Mouse (Mus musculus): ENCODE data around the gene Nsl1. TPM values are rescaled to one million over a fixed set of nuclear protein-coding genes. Genes with fewer than 3 reads are reported as not detected.
A peak's percentile ranks its signal among the peaks of the same experiment; 100 is the strongest.

The Nsl1 gene
- total RNA-seq, 2 experiments from 2014 or later, result 0.64 to 1.4 TPM

- intact Hi-C loops (cut with DNase I), result no loop called here
- DNase-seq (ENCODE audit: extremely low spot score in 1 of 2, low spot score in 2 of 2), result peak in 1 of 2 experiments; percentile 29
Measured at GRCm38 (mm10) chr1:191115514-191116238, 52.9 kb downstream of the Nsl1 start.

GRCm38 (mm10) chr1:191122744-191123143 is 59.9 kb downstream of the Nsl1 start:
- peak in 1 of 2 experiments; percentile 26 for DNase-seq (ENCODE audit: extremely low spot score in 1 of 2, low spot score in 2 of 2)
- intact Hi-C loops (cut with DNase I), result no loop called here

GRCm38 (mm10) chr1:191123696-191124095 is 60.9 kb downstream of the Nsl1 start:
- intact Hi-C loops (cut with DNase I), result no loop called here
- no peak for DNase-seq (ENCODE audit: extremely low spot score in 1 of 2, low spot score in 2 of 2)

- intact Hi-C loops (cut with DNase I), result no loop called here
- DNase-seq (ENCODE audit: extremely low spot score in 1 of 2, low spot score in 2 of 2), result no peak
Measured at GRCm38 (mm10) chr1:191124288-191124687, 61.5 kb downstream of the Nsl1 start.

GRCm38 (mm10) chr1:191125811-191126638 is 63.2 kb downstream of the Nsl1 start:
- peak in 1 of 2 experiments; percentile 66 for DNase-seq (ENCODE audit: extremely low spot score in 1 of 2, low spot score in 2 of 2)
- intact Hi-C loops (cut with DNase I), result no loop called here

GRCm38 (mm10) chr1:191131692-191132091 is 68.9 kb downstream of the Nsl1 start:
- intact Hi-C loops (cut with DNase I), result no loop called here
- no peak for DNase-seq (ENCODE audit: extremely low spot score in 1 of 2, low spot score in 2 of 2)

- peak in 1 of 2 experiments; percentile 19 for DNase-seq (ENCODE audit: extremely low spot score in 1 of 2, low spot score in 2 of 2)
- intact Hi-C loops (cut with DNase I), result no loop called here
Measured at GRCm38 (mm10) chr1:191132240-191132639, 69.4 kb downstream of the Nsl1 start.

- DNase-seq (ENCODE audit: extremely low spot score in 1 of 2, low spot score in 2 of 2), result peak in 1 of 2 experiments; percentile 6
Measured at GRCm38 (mm10) chr1:191132934-191133333, 70.1 kb downstream of the Nsl1 start.

GRCm38 (mm10) chr1:191135406-191135805 is 72.6 kb downstream of the Nsl1 start:
- intact Hi-C loops (cut with DNase I), result no loop called here
- no peak for DNase-seq (ENCODE audit: extremely low spot score in 1 of 2, low spot score in 2 of 2)

More at GRCm38 (mm10) chr1:191132934-191133333, 70.1 kb downstream of the Nsl1 start:
- intact Hi-C loops (cut with DNase I), result no loop called here

Other genes starting within 250 kb of the Nsl1 start
- gene Rps6kc1, start 151.2 kb upstream of the Nsl1 start, total RNA-seq (2021), result 10 to 100 TPM; 68.2 to 72.6 TPM
- 10 to 100 TPM; 60.9 to 63.8 TPM for gene Angel2, start 137.9 kb upstream of the Nsl1 start, total RNA-seq (2021)
- 10 to 100 TPM in 1 of 2 experiments, 1 to 10 TPM in 1; 9.9 to 11.9 TPM for gene Vash2, start 83.7 kb upstream of the Nsl1 start, total RNA-seq (2021)
- gene Flvcr1, start 36.9 kb upstream of the Nsl1 start, total RNA-seq (2021), result 10 to 100 TPM; 18.3 to 18.5 TPM
- not detected for gene Spata45, start 26.4 kb upstream of the Nsl1 start, total RNA-seq (2021)
- 10 to 100 TPM; 25.1 to 28.6 TPM for gene Tatdn3, start 80 bp upstream of the Nsl1 start, total RNA-seq (2021)
- gene Batf3, start 34.8 kb downstream of the Nsl1 start, total RNA-seq (2021), result under 1 TPM; 0.47 to 0.60 TPM
- not detected for gene Fam71a, start 101.8 kb downstream of the Nsl1 start, total RNA-seq (2021)
- gene Atf3, start 155.0 kb downstream of the Nsl1 start, total RNA-seq (2021), result under 1 TPM; 0.39 to 0.77 TPM

Data from left cerebral cortex, postnatal 10 days (tissue).